Mouse (Mus musculus) midbrain, embryonic 11.5 days (tissue): Measurements from ENCODE around the gene Spata45. TPM values are rescaled to one million over a fixed set of nuclear protein-coding genes. Genes with fewer than 3 reads are reported as not detected.

Experiments
- ATAC-seq: fragments of 200-750 bp; cut with Nextera tagmentation; 2 replicates; pipeline ENCODE4 v1.8.0; 2017; ENCODE audit warnings: moderate TSS enrichment, moderate library complexity; ENCODE audit not compliant: low FRiP score
- DNase-seq: peaks from one replicate; pipeline ENCODE4 v3.0.0; 2015; ENCODE audit warnings: low spot score; ENCODE audit errors: missing footprints
- H3K27ac ChIP-seq: fragments of 300-500 bp; sonication (generic); 2 replicates; pipeline ENCODE4 v1.5.1; 2014; ENCODE audit warnings: low read depth, low read length
- H3K27me3 ChIP-seq: fragments of 300-500 bp; sonication (generic); 2 replicates; pipeline ENCODE4 v1.6.1; 2014; ENCODE audit warnings: mild to moderate bottlenecking, low read length, moderate library complexity, mixed read lengths; ENCODE audit not compliant: control insufficient read depth, insufficient read depth
- H3K36me3 ChIP-seq: fragments of 300-500 bp; sonication (generic); 2 replicates; pipeline ENCODE4 v1.6.1; 2014; ENCODE audit warnings: mild to moderate bottlenecking, low read length, moderate library complexity, mixed read lengths; ENCODE audit not compliant: control insufficient read depth, insufficient read depth
- H3K4me1 ChIP-seq: fragments of 300-500 bp; sonication (generic); 2 replicates; pipeline ENCODE4 v1.6.1; 2014; ENCODE audit warnings: low read length; ENCODE audit not compliant: control insufficient read depth, insufficient read depth
- H3K4me2 ChIP-seq: fragments of 300-500 bp; sonication (generic); 2 replicates; pipeline ENCODE4 v1.6.1; 2014; ENCODE audit warnings: mild to moderate bottlenecking, moderate library complexity
- H3K4me3 ChIP-seq: fragments of 300-500 bp; sonication (generic); 2 replicates; pipeline ENCODE4 v1.5.1; 2014; ENCODE audit warnings: low read depth, low read length
- H3K9ac ChIP-seq: fragments of 300-500 bp; sonication (generic); 2 replicates; pipeline ENCODE4 v1.6.1; 2014; ENCODE audit warnings: low read length
- H3K9me3 ChIP-seq: fragments of 300-500 bp; sonication (generic); 2 replicates; pipeline ENCODE4 v1.6.1; 2016; ENCODE audit warnings: low read length; ENCODE audit not compliant: control insufficient read depth
- WGBS: fragments of 180-500 bp; shearing (Covaris S2); extraction: QIAGEN DNeasy Blood & Tissue Kit; methylation state at CpG from one replicate; pipeline ENCODE4 v1.1.7; 2014; 5-methylcytosine and 5-hydroxymethylcytosine counted together
- polyA plus RNA-seq: library from polyadenylated mRNA; unstranded; fragments of >200 nt; fragmentation: Nextera tagmentation; extraction: Ambion mirVana; gene quantifications from 2 replicates; pipeline ENCODE4 v1.2.1, GENCODE M21; 2014

Gene Spata45
- polyA plus RNA-seq, 1 experiment from 2014 or later: not detected

DNA sequence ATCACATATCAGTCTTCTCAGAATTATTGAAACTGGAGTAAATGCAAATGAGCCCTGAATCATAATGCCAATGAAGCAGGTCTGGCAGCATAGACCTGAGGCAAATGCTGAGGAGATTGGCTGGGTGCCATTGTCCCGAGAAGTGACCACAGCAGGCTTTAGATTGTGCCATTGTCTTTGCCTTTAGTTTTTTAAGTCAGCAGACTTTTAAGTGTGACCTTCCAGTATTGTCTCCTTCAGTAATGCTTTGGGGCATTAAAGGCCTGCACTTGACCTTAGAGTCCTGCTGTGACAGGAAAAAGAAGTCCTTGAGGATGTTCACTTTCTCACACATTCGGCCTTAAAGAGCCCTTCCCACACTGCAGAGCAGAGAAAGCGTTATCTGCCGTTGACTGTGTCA, 33.8 kb downstream of the Spata45 start:
- DNase-seq (no peak), ATAC-seq (no peak)
- H3K9me3 ChIP-seq: no peaks in the 10 kb centered on the region
- H3K9ac ChIP-seq: no peak overlapping the region
- no peak overlapping the region for H3K4me3 ChIP-seq
- WGBS: 91% methylated on average over 4 of the region's 4 CpGs
- no peak overlapping the region for H3K27ac ChIP-seq
- H3K27me3 ChIP-seq: no peaks in the 10 kb centered on the region
- no peaks in the 10 kb centered on the region for H3K4me1 ChIP-seq
- H3K36me3 ChIP-seq: peaks cover 21% of the 10 kb centered on the region
- no peak overlapping the region for H3K4me2 ChIP-seq

DNA sequence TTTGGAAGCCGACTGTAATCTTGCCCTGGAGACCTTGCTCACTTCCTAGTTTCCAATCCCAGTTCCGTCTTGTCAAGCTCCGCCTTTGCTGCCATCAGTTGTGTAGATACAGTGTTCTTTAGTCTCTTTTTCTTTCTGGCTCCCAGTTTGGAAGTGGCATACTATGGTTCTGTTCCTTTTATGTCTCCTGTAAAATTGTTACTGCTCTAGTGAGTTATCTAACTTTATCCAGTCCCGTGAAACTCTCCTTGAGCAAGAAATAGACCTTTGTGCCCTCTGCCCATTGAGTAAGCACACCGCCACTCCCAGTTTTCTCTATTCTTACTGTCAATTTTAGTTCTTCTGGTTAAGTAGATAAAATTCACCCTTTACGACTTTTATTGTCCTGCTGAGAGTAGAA, 35.2 kb downstream of the Spata45 start:
- no peak for ATAC-seq
- Histone ChIP-seq H3K9me3 (no peaks in the 10 kb centered on the region), H3K4me3 (no peak overlapping the region), H3K4me2 (no peak overlapping the region), H3K27ac (no peak overlapping the region), H3K36me3 (peaks cover 15% of the 10 kb centered on the region), H3K4me1 (no peaks in the 10 kb centered on the region), H3K9ac (no peak overlapping the region), H3K27me3 (no peaks in the 10 kb centered on the region)
- WGBS: 91% methylated on average over 6 of the region's 6 CpGs
- DNase-seq: no peak

DNA sequence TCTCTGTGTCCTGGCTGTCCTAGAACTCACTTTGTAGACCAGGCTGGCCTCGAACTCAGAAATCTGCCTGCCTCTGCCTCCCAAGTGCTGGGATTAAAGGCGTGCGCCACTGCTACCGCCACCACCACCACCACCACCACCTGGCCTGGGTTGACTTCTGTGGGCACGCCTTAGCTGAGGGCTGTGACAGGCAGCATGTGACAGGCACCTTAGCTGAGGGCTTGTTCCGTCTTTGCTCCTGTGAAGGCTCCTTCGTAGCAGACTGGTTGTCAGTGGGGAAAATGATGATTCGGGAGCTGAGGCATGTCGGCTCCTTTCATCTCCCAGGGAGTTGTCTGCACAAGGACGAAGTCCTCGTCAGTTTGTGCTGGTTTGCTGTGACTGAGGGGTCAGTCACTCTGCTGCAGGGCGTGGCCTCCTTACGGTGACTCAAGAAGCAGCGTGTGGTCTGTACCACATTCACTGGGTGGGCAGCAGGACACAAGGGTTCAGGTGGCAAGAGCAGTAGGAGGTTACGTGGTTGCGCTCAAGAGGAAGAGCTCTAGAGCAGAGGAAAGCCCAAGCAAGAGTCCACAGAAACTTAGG, 36.0 kb downstream of the Spata45 start:
- no peak overlapping the region for H3K9ac ChIP-seq
- H3K27me3 ChIP-seq: no peaks in the 10 kb centered on the region
- no peak overlapping the region for H3K27ac ChIP-seq
- H3K9me3 ChIP-seq: no peaks in the 10 kb centered on the region
- 97% methylated on average over 16 of the region's 16 CpGs for WGBS
- no peak overlapping the region for H3K4me2 ChIP-seq
- no peaks in the 10 kb centered on the region for H3K4me1 ChIP-seq
- H3K4me3 ChIP-seq: no peak overlapping the region
- ATAC-seq (no peak), DNase-seq (no peak)
- peaks cover 18% of the 10 kb centered on the region for H3K36me3 ChIP-seq

DNA sequence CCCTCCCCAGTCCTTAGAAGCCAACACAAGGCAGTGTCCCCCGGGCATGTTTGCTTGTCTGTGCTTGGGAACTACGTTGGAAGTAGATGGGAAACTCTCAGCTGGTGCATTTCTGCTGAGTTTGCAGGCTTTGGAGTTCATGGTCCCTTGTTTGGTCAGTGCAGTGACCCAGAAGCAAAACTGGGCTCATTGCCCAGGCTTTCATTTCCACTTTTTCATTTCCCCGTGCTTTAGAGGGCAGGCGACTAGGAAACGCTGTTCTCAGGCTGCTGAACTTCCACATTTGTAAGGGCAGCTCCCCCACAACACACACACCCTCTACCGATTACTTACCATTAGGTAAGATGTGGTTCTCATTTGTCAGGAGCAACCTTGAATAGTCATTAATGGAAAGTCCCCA, 36.6 kb downstream of the Spata45 start:
- WGBS: 91% methylated on average over 6 of the region's 6 CpGs
- ATAC-seq (no peak), DNase-seq (no peak)
- Histone ChIP-seq H3K27me3 (no peaks in the 10 kb centered on the region), H3K27ac (no peak overlapping the region), H3K4me3 (no peak overlapping the region), H3K4me2 (no peak overlapping the region), H3K36me3 (peaks cover 18% of the 10 kb centered on the region), H3K9me3 (no peaks in the 10 kb centered on the region), H3K4me1 (no peaks in the 10 kb centered on the region), H3K9ac (no peak overlapping the region)

DNA sequence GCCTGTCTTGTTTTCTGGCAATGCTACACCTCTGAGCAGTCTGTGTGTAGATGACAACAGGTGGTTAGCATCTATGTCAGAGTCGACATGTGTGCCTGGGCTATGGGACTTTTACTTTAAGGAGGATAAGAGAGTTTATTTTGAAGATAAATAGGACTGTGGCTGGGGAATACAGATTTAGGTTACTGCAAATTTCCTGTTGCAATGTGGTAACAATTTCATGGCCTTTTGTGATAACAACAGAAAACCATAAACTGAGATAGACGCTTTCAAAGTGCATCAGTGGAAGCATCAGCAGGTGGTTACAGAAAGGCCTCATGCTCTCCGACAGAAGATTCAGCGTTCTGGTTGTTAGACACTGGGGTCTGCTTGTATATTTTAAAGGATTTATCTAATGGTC, 37.0 kb downstream of the Spata45 start:
- H3K27ac ChIP-seq: no peak overlapping the region
- no peak overlapping the region for H3K9ac ChIP-seq
- ATAC-seq (no peak), DNase-seq (no peak)
- peaks cover 19% of the 10 kb centered on the region for H3K36me3 ChIP-seq
- H3K9me3 ChIP-seq: no peaks in the 10 kb centered on the region
- no peak overlapping the region for H3K4me2 ChIP-seq
- H3K4me1 ChIP-seq: no peaks in the 10 kb centered on the region
- no peaks in the 10 kb centered on the region for H3K27me3 ChIP-seq
- H3K4me3 ChIP-seq: no peak overlapping the region
- 92% methylated on average over 4 of the region's 4 CpGs for WGBS

DNA sequence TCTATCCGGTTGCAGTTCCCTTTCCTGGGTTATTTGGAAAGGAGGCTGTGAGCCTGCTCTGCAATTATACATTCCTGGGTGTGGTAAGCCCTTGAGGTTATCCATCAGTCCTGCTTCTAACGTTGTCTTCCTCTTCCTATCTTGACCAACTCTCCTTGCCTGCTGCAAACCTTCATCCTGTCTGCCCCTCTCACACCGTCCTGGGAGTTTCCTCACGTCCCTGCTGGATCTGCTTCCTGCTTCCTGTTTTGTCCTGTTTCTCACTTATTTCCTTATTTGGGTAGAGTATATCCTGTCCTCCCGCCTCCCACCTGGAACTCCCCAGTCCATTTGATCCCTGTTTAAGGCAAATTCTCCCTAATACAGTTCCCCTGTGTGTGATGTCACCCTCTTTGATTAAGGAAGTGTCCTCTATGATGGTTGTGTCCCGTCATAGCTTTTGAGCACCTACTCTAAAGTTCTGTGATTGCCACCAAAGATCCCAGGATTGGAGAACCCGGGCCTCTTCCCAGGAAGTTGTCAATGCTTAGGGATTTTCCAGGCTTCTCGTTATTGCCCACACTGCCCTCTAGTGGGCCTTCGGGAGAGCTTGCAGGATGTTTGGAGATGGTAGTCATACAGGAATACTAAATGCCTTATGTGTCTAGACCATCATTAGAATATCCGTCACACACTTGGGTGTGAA, 38.9 kb downstream of the Spata45 start:
- WGBS: 71% methylated on average over 10 of the region's 10 CpGs
- peaks cover 16% of the 10 kb centered on the region for H3K36me3 ChIP-seq
- no peak for ATAC-seq

DNA sequence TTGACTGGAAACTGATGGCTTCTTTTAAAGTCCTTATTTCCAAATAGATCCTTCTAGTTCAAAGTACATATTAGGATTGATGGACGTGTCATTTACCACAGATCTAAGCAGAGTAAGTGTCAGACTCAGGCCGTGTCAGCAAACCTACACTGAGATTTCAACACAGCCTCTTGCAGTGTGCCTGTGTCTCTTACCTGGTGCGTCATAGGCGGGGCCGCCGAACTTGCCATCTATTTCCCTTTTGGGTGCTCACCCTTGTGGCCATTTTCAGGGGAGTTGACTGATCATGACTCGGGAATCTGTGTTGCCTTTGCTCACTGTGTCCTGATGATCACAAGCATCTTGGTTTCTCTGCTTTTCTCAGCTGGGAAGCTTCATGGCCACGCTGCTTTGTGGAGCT, 46.8 kb downstream of the Spata45 start:
- DNase-seq (no peak), ATAC-seq (no peak)
- Histone ChIP-seq H3K4me3 (no peak overlapping the region), H3K27me3 (no peaks in the 10 kb centered on the region), H3K4me2 (no peak overlapping the region), H3K27ac (no peak overlapping the region), H3K36me3 (peaks cover 25% of the 10 kb centered on the region; the same call in 1 of the 2 replicates), H3K4me1 (no peaks in the 10 kb centered on the region), H3K9me3 (no peaks in the 10 kb centered on the region), H3K9ac (no peak overlapping the region)
- WGBS: 95% methylated on average over 8 of the region's 8 CpGs

More for the DNA sequence above, 38.9 kb downstream of the Spata45 start:
- Histone ChIP-seq H3K27ac (no peak overlapping the region), H3K27me3 (no peaks in the 10 kb centered on the region), H3K9ac (no peak overlapping the region), H3K4me3 (no peak overlapping the region), H3K9me3 (no peaks in the 10 kb centered on the region), H3K4me1 (no peaks in the 10 kb centered on the region), H3K4me2 (no peak overlapping the region)
- DNase-seq: peak; percentile 91

DNA sequence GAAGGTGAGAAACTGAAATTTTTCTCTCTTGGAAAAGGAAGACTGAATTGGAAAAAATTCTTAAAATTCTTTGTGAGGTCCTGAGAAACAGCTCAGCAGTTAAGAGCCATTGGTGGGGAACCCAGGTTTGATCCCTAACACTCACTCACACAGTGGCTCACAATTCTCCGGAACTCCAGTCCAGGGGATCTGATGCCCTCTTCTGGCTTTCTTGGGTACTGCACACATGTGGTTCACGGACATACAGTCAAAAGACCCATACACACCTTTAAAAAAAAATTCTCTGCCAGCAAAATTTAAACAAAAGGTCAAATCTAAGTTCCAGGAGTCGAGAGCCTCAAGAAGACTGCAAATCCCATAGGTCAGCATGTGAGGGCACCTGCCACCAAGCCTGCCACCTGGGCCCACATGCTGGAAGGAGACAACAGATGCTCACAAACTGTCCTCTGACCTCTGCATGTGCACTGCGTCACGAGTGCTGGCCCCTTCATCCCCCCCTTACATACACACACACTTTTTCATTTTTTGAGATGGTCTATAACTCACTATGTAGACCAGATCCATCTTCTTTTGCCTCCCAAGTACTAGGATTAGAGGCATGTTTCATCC, 48.6 kb downstream of the Spata45 start:
- no peak overlapping the region for H3K4me2 ChIP-seq
- peak; percentile 89 for DNase-seq
- H3K4me3 ChIP-seq: no peak overlapping the region
- ATAC-seq: no peak
- H3K27ac ChIP-seq: no peak overlapping the region
- 72% methylated on average over 5 of the region's 5 CpGs for WGBS
- H3K27me3 ChIP-seq: no peaks in the 10 kb centered on the region
- no peak overlapping the region for H3K9ac ChIP-seq
- H3K4me1 ChIP-seq: no peaks in the 10 kb centered on the region
- H3K9me3 ChIP-seq: no peaks in the 10 kb centered on the region
- peaks cover 22% of the 10 kb centered on the region; the same call in 1 of the 2 replicates for H3K36me3 ChIP-seq

DNA sequence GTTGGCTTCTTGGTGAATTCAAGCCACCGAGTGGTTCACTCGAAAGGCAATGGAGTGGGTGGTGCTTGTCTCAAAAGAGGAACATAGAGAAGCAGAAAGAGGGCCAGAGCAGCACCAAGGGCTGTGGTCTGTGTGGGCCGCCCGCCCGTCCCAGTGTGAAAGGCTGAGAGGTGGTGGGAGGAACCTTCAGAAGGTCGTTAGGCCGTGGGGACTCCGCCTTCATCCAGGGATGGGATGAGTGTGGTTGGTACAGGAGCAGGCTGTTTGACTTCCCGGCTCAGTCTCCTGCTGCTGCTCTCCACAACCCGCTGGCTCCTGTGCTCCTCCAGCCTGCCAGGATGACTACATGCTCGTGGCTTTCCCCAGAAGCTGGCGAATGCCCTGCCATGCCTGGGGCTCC, 49.2 kb downstream of the Spata45 start:
- no peak overlapping the region for H3K9ac ChIP-seq
- no peak overlapping the region for H3K27ac ChIP-seq
- peaks cover 20% of the 10 kb centered on the region; the same call in 1 of the 2 replicates for H3K36me3 ChIP-seq
- no peak for ATAC-seq
- no peak overlapping the region for H3K4me3 ChIP-seq
- 84% methylated on average over 12 of the region's 12 CpGs for WGBS
- H3K9me3 ChIP-seq: no peaks in the 10 kb centered on the region
- no peaks in the 10 kb centered on the region for H3K4me1 ChIP-seq
- no peak for DNase-seq
- no peak overlapping the region for H3K4me2 ChIP-seq
- no peaks in the 10 kb centered on the region for H3K27me3 ChIP-seq
